Mouse (Mus musculus): ENCODE results near the gene Catsper3.

Gene Catsper3

GRCm38 (mm10) chr13:55852205-55852604, 67.8 kb downstream of the Catsper3 start:
- in situ Hi-C loops (cut with MseI, MboI) = no loop called here

- in situ Hi-C loops (cut with MseI, MboI) = no loop called here
Observed at GRCm38 (mm10) chr13:55855793-55856192, 71.4 kb downstream of the Catsper3 start.

GRCm38 (mm10) chr13:55858463-55858862, 74.1 kb downstream of the Catsper3 start:
- in situ Hi-C loops (cut with MseI, MboI) = no loop called here
